Mouse (Mus musculus) stomach, embryonic 16.5 days (tissue): Measurements from ENCODE around the gene Mrpl48. TPM values are rescaled to one million over a fixed set of nuclear protein-coding genes. Genes with fewer than 3 reads are reported as not detected.

Experiments
- ATAC-seq: fragments of 200-750 bp; cut with Nextera tagmentation; 2 replicates; pipeline ENCODE4 v1.8.0; 2017; ENCODE audit warnings: moderate number of reproducible peaks, moderate TSS enrichment; ENCODE audit not compliant: insufficient read depth, low FRiP score
- H3K27ac ChIP-seq: fragments of 300-500 bp; sonication (generic); 2 replicates; pipeline ENCODE4 v1.5.1; 2014; ENCODE audit warnings: low read length
- H3K27me3 ChIP-seq: fragments of 300-500 bp; sonication (generic); 2 replicates; pipeline ENCODE4 v1.6.1; 2014; ENCODE audit warnings: low read length, control low read depth, mixed read lengths; ENCODE audit not compliant: control insufficient read depth, insufficient read depth
- H3K36me3 ChIP-seq: fragments of 300-500 bp; sonication (generic); 2 replicates; pipeline ENCODE4 v1.6.1; 2014; ENCODE audit warnings: low read length; ENCODE audit not compliant: control insufficient read depth, insufficient read depth
- H3K4me1 ChIP-seq: fragments of 300-500 bp; sonication (generic); 2 replicates; pipeline ENCODE4 v1.6.1; 2014; ENCODE audit warnings: low read length, control low read depth, mixed read lengths; ENCODE audit not compliant: control insufficient read depth, insufficient read depth
- H3K4me2 ChIP-seq: fragments of 300-500 bp; sonication (generic); 2 replicates; pipeline ENCODE4 v1.6.1; 2014; ENCODE audit warnings: low read depth, low read length, mixed read lengths
- H3K4me3 ChIP-seq: fragments of 300-500 bp; sonication (generic); replicated peaks from 2 replicates; pipeline ENCODE4 v1.5.1; 2014; ENCODE audit warnings: mild to moderate bottlenecking, low read length
- H3K9ac ChIP-seq: fragments of 300-500 bp; sonication (generic); 2 replicates; pipeline ENCODE4 v1.6.1; 2014; ENCODE audit warnings: low read length
- H3K9me3 ChIP-seq: fragments of 300-500 bp; sonication (generic); replicated peaks from 2 replicates; pipeline ENCODE4 v1.6.1; 2016; ENCODE audit warnings: low read length, control low read depth; ENCODE audit not compliant: control insufficient read depth
- WGBS: fragments of 180-500 bp; shearing (Covaris S2); extraction: QIAGEN DNeasy Blood & Tissue Kit; methylation state at CpG from one replicate; pipeline ENCODE4 v1.1.7; 2014; 5-methylcytosine and 5-hydroxymethylcytosine counted together
- polyA plus RNA-seq: library from polyadenylated mRNA; unstranded; fragments of >200 nt; fragmentation: Nextera tagmentation; extraction: Ambion mirVana; gene quantifications from 2 replicates; pipeline ENCODE4 v1.2.1, GENCODE M21; 2015

The Mrpl48 gene
- polyA plus RNA-seq, 1 experiment from 2014 or later: 76.9 TPM

- no peaks in the 10 kb centered on the region for H3K4me1 ChIP-seq
- no peaks in the 10 kb centered on the region for H3K36me3 ChIP-seq
- no peak overlapping the region for H3K27ac ChIP-seq
- H3K9me3 ChIP-seq: no peaks in the 10 kb centered on the region
- WGBS: 71% methylated on average over 4 of the region's 4 CpGs
- H3K4me3 ChIP-seq: no peak overlapping the region
- no peak for ATAC-seq
- no peaks in the 10 kb centered on the region for H3K27me3 ChIP-seq
- no peak overlapping the region for H3K9ac ChIP-seq
- H3K4me2 ChIP-seq: no peak overlapping the region
These were observed 34.3 kb upstream of the Mrpl48 start for GRCm38 (mm10) chr7:100642413-100642812.

- Histone ChIP-seq H3K36me3 (no peaks in the 10 kb centered on the region), H3K4me1 (no peaks in the 10 kb centered on the region), H3K4me3 (no peak overlapping the region), H3K9ac (no peak overlapping the region), H3K9me3 (no peaks in the 10 kb centered on the region), H3K27me3 (no peaks in the 10 kb centered on the region), H3K4me2 (no peak overlapping the region), H3K27ac (no peak overlapping the region)
- no peak for ATAC-seq
- WGBS: 9% methylated on average over 1 of the region's 1 CpGs
These were observed 29.6 kb upstream of the Mrpl48 start for GRCm38 (mm10) chr7:100637657-100638056.

GRCm38 (mm10) chr7:100624538-100624937, 16.4 kb upstream of the Mrpl48 start:
- WGBS: 74% methylated on average over 3 of the region's 3 CpGs
- no peaks in the 10 kb centered on the region for H3K9me3 ChIP-seq
- H3K4me2 ChIP-seq: no peak overlapping the region
- no peaks in the 10 kb centered on the region for H3K27me3 ChIP-seq
- no peak overlapping the region for H3K4me3 ChIP-seq
- no peak for ATAC-seq
- no peak overlapping the region for H3K27ac ChIP-seq
- H3K9ac ChIP-seq: no peak overlapping the region
- 0 out of 2 replicates have a peak, but pooled peaks cover 4% of the 10 kb centered on the region for H3K4me1 ChIP-seq
- no peaks in the 10 kb centered on the region; the same call in 1 of the 2 replicates for H3K36me3 ChIP-seq

GRCm38 (mm10) chr7:100622277-100622676, 14.2 kb upstream of the Mrpl48 start:
- H3K4me1 ChIP-seq: 0 out of 2 replicates have a peak, but pooled peaks cover 4% of the 10 kb centered on the region
- no peak for ATAC-seq
- no peaks in the 10 kb centered on the region for H3K9me3 ChIP-seq
- H3K9ac ChIP-seq: no peak overlapping the region
- H3K36me3 ChIP-seq: no peaks in the 10 kb centered on the region
- H3K27ac ChIP-seq: no peak overlapping the region
- H3K27me3 ChIP-seq: no peaks in the 10 kb centered on the region
- WGBS: 78% methylated on average over 2 of the region's 2 CpGs
- no peak overlapping the region for H3K4me2 ChIP-seq
- H3K4me3 ChIP-seq: no peak overlapping the region

- no peaks in the 10 kb centered on the region for H3K27me3 ChIP-seq
- H3K4me1 ChIP-seq: no peaks in the 10 kb centered on the region
- no peak overlapping the region for H3K27ac ChIP-seq
- H3K36me3 ChIP-seq: no peaks in the 10 kb centered on the region
- WGBS: 90% methylated on average over 4 of the region's 4 CpGs
- H3K4me3 ChIP-seq: no peak overlapping the region
- H3K9ac ChIP-seq: no peak overlapping the region
- H3K4me2 ChIP-seq: no peak overlapping the region
- no peaks in the 10 kb centered on the region for H3K9me3 ChIP-seq
- no peak for ATAC-seq
These were observed 8.2 kb upstream of the Mrpl48 start for GRCm38 (mm10) chr7:100616121-100616857.

- H3K4me2 ChIP-seq: peak overlapping the region; percentile 84
- no peaks in the 10 kb centered on the region for H3K36me3 ChIP-seq
- peak overlapping the region; percentile 97; the same call in 1 of the 2 replicates for H3K27ac ChIP-seq
- H3K4me1 ChIP-seq: peaks cover 7% of the 10 kb centered on the region; the same call in 1 of the 2 replicates
- H3K9ac ChIP-seq: peak overlapping the region; percentile 98
- WGBS: 11% methylated on average over 4 of the region's 4 CpGs
- H3K27me3 ChIP-seq: no peaks in the 10 kb centered on the region
- H3K4me3 ChIP-seq: peak overlapping the region; percentile 90
- ATAC-seq: no peak
- no peaks in the 10 kb centered on the region for H3K9me3 ChIP-seq
These were observed 809 bp upstream of the Mrpl48 start for GRCm38 (mm10) chr7:100608910-100609309.

- peak; percentile 97 for ATAC-seq
- peak within 1 kb of the TSS; percentile 97 for H3K27ac ChIP-seq
- no peaks in the 10 kb centered on the region for H3K36me3 ChIP-seq
- H3K4me2 ChIP-seq: peak within 1 kb of the TSS; percentile 84
- peak within 1 kb of the TSS; percentile 98 for H3K9ac ChIP-seq
- no peaks in the 10 kb centered on the region for H3K27me3 ChIP-seq
- H3K4me3 ChIP-seq: peak within 1 kb of the TSS; percentile 90
- under 1% methylated on average over 105 of the region's 105 CpGs for WGBS
- H3K9me3 ChIP-seq: no peaks in the 10 kb centered on the region
- H3K4me1 ChIP-seq: peaks cover 7% of the 10 kb centered on the region; the same call in 1 of the 2 replicates
These were observed 629 bp downstream of the Mrpl48 start, which contains the start of gene Rab6a for GRCm38 (mm10) chr7:100607214-100608129. Gene Rab6a, plus strand, starts transcription at chr7:100607410.

GRCm38 (mm10) chr7:100600211-100600610, 7.9 kb downstream of the Mrpl48 start:
- Histone ChIP-seq H3K4me1 (no peaks in the 10 kb centered on the region), H3K4me3 (no peak overlapping the region), H3K27me3 (no peaks in the 10 kb centered on the region), H3K27ac (no peak overlapping the region), H3K36me3 (no peaks in the 10 kb centered on the region), H3K4me2 (no peak overlapping the region), H3K9me3 (no peaks in the 10 kb centered on the region), H3K9ac (no peak overlapping the region)
- WGBS: 65% methylated on average over 5 of the region's 5 CpGs
- ATAC-seq: no peak

- Histone ChIP-seq H3K9me3 (no peaks in the 10 kb centered on the region), H3K4me3 (no peak overlapping the region), H3K9ac (no peak overlapping the region), H3K4me1 (no peaks in the 10 kb centered on the region), H3K27me3 (no peaks in the 10 kb centered on the region), H3K4me2 (no peak overlapping the region), H3K36me3 (no peaks in the 10 kb centered on the region), H3K27ac (no peak overlapping the region)
- no peak for ATAC-seq
These were observed 14.8 kb downstream of the Mrpl48 start for GRCm38 (mm10) chr7:100593349-100593748.
